Mouse (Mus musculus) skeletal muscle tissue, adult 2 months (tissue): ENCODE results near the gene Prrx1.
A peak's percentile ranks its signal among the peaks of the same experiment; 100 is the strongest.

Experiments
- DNase-seq: peaks from one replicate; pipeline ENCODE4 v3.0.0-alpha.2; 2012; ENCODE audit warnings: low read depth, low spot score

The Prrx1 gene

GRCm38 (mm10) chr1:163311861-163312811, 1.4 kb downstream of the Prrx1 start:
- DNase-seq: peak; percentile 63

- no peak for DNase-seq
Observed at GRCm38 (mm10) chr1:163311006-163311836, 2.3 kb downstream of the Prrx1 start.

GRCm38 (mm10) chr1:163310023-163310754, 3.3 kb downstream of the Prrx1 start:
- no peak for DNase-seq

- no peak for DNase-seq
Observed at GRCm38 (mm10) chr1:163309466-163309865, 4.0 kb downstream of the Prrx1 start.

GRCm38 (mm10) chr1:163308631-163309030, 4.9 kb downstream of the Prrx1 start:
- no peak for DNase-seq

- no peak for DNase-seq
Observed at GRCm38 (mm10) chr1:163307706-163308105, 5.8 kb downstream of the Prrx1 start.

GRCm38 (mm10) chr1:163305956-163306355, 7.6 kb downstream of the Prrx1 start:
- no peak for DNase-seq

GRCm38 (mm10) chr1:163304837-163305236, 8.7 kb downstream of the Prrx1 start:
- no peak for DNase-seq

- no peak for DNase-seq
Observed at GRCm38 (mm10) chr1:163302292-163302691, 11.2 kb downstream of the Prrx1 start.

- no peak for DNase-seq
Observed at GRCm38 (mm10) chr1:163293152-163293551, 20.4 kb downstream of the Prrx1 start.

GRCm38 (mm10) chr1:163291925-163292324, 21.6 kb downstream of the Prrx1 start:
- DNase-seq: no peak

GRCm38 (mm10) chr1:163289131-163289530, 24.4 kb downstream of the Prrx1 start:
- no peak for DNase-seq

GRCm38 (mm10) chr1:163285539-163285938, 28.0 kb downstream of the Prrx1 start:
- DNase-seq: no peak

- no peak for DNase-seq
Observed at GRCm38 (mm10) chr1:163285136-163285535, 28.4 kb downstream of the Prrx1 start.

- DNase-seq: no peak
Observed at GRCm38 (mm10) chr1:163283980-163284635, 29.4 kb downstream of the Prrx1 start.

- DNase-seq: peak; percentile 77
Observed at GRCm38 (mm10) chr1:163281450-163282198, 31.9 kb downstream of the Prrx1 start.

GRCm38 (mm10) chr1:163280842-163281122, 32.7 kb downstream of the Prrx1 start:
- DNase-seq: no peak

- DNase-seq: no peak
Observed at GRCm38 (mm10) chr1:163280097-163280841, 33.2 kb downstream of the Prrx1 start.

- no peak for DNase-seq
Observed at GRCm38 (mm10) chr1:163277069-163277468, 36.4 kb downstream of the Prrx1 start.

- no peak for DNase-seq
Observed at GRCm38 (mm10) chr1:163274919-163275318, 38.6 kb downstream of the Prrx1 start.
